Mouse (Mus musculus): ENCODE measurements around the gene Hecw2.
A peak's percentile ranks its signal among the peaks of the same experiment; 100 is the strongest.

Gene Hecw2

GRCm38 (mm10) chr1:53838182-53838859 lies 356.6 kb downstream of the Hecw2 start:
- DNase-seq (ENCODE audit: low spot score), result no peak

GRCm38 (mm10) chr1:53830286-53830685 lies 364.7 kb downstream of the Hecw2 start:
- DNase-seq (ENCODE audit: low spot score), result no peak

- no peak for DNase-seq (ENCODE audit: low spot score)
These were observed 365.9 kb downstream of the Hecw2 start for GRCm38 (mm10) chr1:53829089-53829488.

- DNase-seq (ENCODE audit: low spot score), result no peak
These were observed 370.3 kb downstream of the Hecw2 start for GRCm38 (mm10) chr1:53824446-53825337.

GRCm38 (mm10) chr1:53823687-53824445 lies 371.1 kb downstream of the Hecw2 start:
- DNase-seq (ENCODE audit: low spot score), result peak; percentile 59

GRCm38 (mm10) chr1:53821983-53822382 lies 373.0 kb downstream of the Hecw2 start:
- DNase-seq (ENCODE audit: low spot score), result no peak

- no peak for DNase-seq (ENCODE audit: low spot score)
These were observed 374.8 kb downstream of the Hecw2 start for GRCm38 (mm10) chr1:53820041-53820632.

GRCm38 (mm10) chr1:53818072-53818862 lies 376.7 kb downstream of the Hecw2 start:
- no peak for DNase-seq (ENCODE audit: low spot score)

GRCm38 (mm10) chr1:53816353-53816752 lies 378.6 kb downstream of the Hecw2 start:
- DNase-seq (ENCODE audit: low spot score), result no peak

- no peak for DNase-seq (ENCODE audit: low spot score)
These were observed 380.8 kb downstream of the Hecw2 start for GRCm38 (mm10) chr1:53814077-53814705.

GRCm38 (mm10) chr1:53811919-53812318 lies 383.0 kb downstream of the Hecw2 start:
- DNase-seq (ENCODE audit: low spot score), result no peak

- DNase-seq (ENCODE audit: low spot score), result no peak
These were observed 386.7 kb downstream of the Hecw2 start for GRCm38 (mm10) chr1:53808229-53808628.

GRCm38 (mm10) chr1:53797811-53798210 lies 397.2 kb downstream of the Hecw2 start:
- no peak for DNase-seq (ENCODE audit: low spot score)

- DNase-seq (ENCODE audit: low spot score), result no peak
These were observed 397.9 kb downstream of the Hecw2 start for GRCm38 (mm10) chr1:53797074-53797473.

- DNase-seq (ENCODE audit: low spot score), result no peak
These were observed 398.7 kb downstream of the Hecw2 start for GRCm38 (mm10) chr1:53796271-53796670.

- no peak for DNase-seq (ENCODE audit: low spot score)
These were observed 399.4 kb downstream of the Hecw2 start for GRCm38 (mm10) chr1:53795591-53795990.

- DNase-seq (ENCODE audit: low spot score), result no peak
These were observed 399.9 kb downstream of the Hecw2 start for GRCm38 (mm10) chr1:53795081-53795480.

- DNase-seq (ENCODE audit: low spot score), result no peak
These were observed 400.7 kb downstream of the Hecw2 start for GRCm38 (mm10) chr1:53794279-53794678.

GRCm38 (mm10) chr1:53791343-53791742 lies 403.6 kb downstream of the Hecw2 start:
- no peak for DNase-seq (ENCODE audit: low spot score)

- DNase-seq (ENCODE audit: low spot score), result peak; percentile 93
These were observed 410.1 kb downstream of the Hecw2 start, which contains the start of gene Stk17b for GRCm38 (mm10) chr1:53784721-53785418. Gene Stk17b, minus strand, starts transcription at chr1:53785224.
